Mouse (Mus musculus): ENCODE measurements around the gene Car2. TPM values are rescaled to one million over a fixed set of nuclear protein-coding genes. Genes with fewer than 3 reads are reported as not detected.

Gene Car2
- polyA plus RNA-seq (2015; fragmentation: Illumina TruSeq; extraction: RNeasy Lipid Tissue Mini Kit (QIAGEN cat#74804); ENCODE audit: insufficient read depth, low replicate concordance): 159 TPM

DNA sequence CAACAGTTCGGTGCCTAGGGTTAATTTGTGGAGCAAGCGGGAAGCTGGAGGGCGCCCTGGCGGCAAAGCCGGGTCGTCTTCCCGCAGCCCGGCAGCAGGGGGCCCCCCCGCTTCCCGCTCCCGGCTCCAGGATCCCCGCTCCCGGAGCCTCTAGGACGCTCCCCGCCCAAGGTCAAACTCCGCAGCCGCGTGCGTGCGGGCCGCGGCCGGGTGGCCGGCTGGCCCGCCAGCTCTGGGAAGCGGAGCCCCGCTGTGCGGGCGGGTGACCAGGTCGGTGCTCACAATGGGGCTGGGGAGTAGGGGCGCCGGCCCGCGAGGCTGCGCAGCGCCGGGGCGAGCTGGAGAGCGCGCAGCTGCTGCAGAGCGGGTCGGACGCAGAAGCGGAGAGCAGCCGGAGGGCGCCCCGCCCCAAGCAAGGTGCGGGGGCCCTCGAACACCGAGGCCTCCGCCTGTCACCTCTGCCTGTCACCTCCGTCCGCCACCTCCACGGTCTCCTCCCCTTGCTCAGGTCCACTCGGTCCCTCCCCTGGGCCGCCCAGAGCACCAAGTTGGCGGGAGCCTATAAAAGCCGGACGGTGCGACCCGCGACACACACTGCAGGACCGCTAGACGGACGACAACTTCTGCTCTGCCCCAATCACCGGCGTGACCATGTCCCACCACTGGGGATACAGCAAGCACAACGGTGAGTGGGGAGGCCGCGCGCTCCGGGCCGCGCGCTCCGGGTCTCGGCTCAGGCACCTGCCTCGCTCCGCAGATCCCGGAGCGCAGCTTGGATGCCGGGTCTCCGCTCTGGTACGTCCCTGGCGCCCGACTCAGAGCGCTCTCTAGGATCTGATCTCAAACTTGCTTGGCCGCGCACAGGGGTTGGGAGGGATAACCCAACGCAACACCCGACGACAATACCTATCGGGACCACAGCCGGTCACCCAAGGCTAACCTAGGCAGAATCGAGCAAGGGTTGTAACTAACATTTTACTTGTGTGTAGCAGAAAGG, at the start of gene Car2:
Gene Car2 (plus strand): TSS at position 172 of the 997 bp plus-strand sequence.

DNA sequence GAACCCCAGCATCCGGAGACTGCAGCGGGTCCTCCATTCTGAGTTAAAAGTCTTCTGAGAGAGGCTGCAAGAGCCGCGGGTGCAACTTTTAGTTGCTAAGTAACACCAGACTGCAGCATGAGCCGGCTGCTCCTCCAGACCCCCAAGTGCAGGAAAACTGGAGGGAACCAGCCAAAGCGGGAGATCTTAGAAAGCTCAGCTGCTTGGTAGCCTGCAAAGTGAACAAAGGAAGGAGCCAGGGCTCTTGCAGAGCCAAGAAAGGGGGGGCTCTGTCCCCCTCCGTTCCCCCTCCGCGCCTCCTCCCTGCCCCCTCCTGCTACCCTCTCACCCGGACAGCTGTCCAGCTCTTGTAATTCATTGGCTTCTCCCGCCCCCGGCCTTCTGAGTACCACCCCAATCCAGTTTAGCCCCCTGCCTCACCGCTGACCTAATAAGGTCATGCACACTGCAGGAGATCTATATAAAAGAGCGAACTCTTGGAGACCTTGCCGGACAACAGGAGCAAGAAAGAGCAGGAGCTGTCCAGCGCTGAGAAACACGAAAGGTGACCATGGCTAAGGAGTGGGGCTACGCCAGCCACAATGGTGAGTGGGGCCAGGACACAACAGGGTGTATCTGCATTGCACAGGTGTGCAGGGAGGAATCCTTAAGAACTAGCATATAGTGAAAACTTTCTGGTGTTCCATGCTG, 22.9 kb upstream of the Car2 start, which contains the start of gene Car3:
Gene Car3 (plus strand): TSS at position 491 of the 690 bp plus-strand sequence.

Other genes starting within 250 kb of the Car2 start
- 4.6 TPM for gene Car13, start 244.5 kb upstream of the Car2 start, polyA plus RNA-seq (2015; fragmentation: Illumina TruSeq; extraction: RNeasy Lipid Tissue Mini Kit (QIAGEN cat#74804); ENCODE audit: insufficient read depth, low replicate concordance)
- 54.3 TPM for gene Car1, start 77.9 kb upstream of the Car2 start, polyA plus RNA-seq (2015; fragmentation: Illumina TruSeq; extraction: RNeasy Lipid Tissue Mini Kit (QIAGEN cat#74804); ENCODE audit: insufficient read depth, low replicate concordance)
- gene Car3, start 22.8 kb upstream of the Car2 start, polyA plus RNA-seq (2015; fragmentation: Illumina TruSeq; extraction: RNeasy Lipid Tissue Mini Kit (QIAGEN cat#74804); ENCODE audit: insufficient read depth, low replicate concordance): 15.9 TPM

All from spleen, adult 10 weeks (tissue).